Mouse (Mus musculus): ENCODE measurements around the gene Sirt6. TPM values are rescaled to one million over a fixed set of nuclear protein-coding genes. Genes with fewer than 3 reads are reported as not detected.
"Not testable (repeated sequence)": the region's sequence is repeated elsewhere in the genome, so short reads cannot be mapped to it uniquely, and the experiment has no call there.

Gene Sirt6
- 22.2 and 24.3 TPM in 2 replicates for total RNA-seq (2021)
- long read RNA-seq, experiment 1, transcript Sirt6-201 (8 exons, 1,891 nt): major isoform, 6 of 16 reads
- long read RNA-seq, experiment 1, partial matches to known transcripts: 4 of 16 reads
- long read RNA-seq, experiment 1, other reads (novel, unspliced or antisense): 6 of 16 reads
- long read RNA-seq, experiment 2, transcript Sirt6-201 (8 exons, 1,891 nt): major isoform, 5 of 14 reads
- long read RNA-seq, experiment 2, partial matches to known transcripts: 2 of 14 reads
- long read RNA-seq, experiment 2, other reads (novel, unspliced or antisense): 7 of 14 reads

GRCm38 (mm10) chr10:81626994-81627835 lies at the start of gene Sirt6:
Gene Sirt6, minus strand, starts transcription at chr10:81627797.
- peak; percentile 95 for DNase-seq

- DNase-seq: no peak
Measured at GRCm38 (mm10) chr10:81656174-81656573, 28.6 kb upstream of the Sirt6 start.

GRCm38 (mm10) chr10:81655178-81655577 lies 27.6 kb upstream of the Sirt6 start:
- DNase-seq: no peak

GRCm38 (mm10) chr10:81648803-81649775 lies 21.5 kb upstream of the Sirt6 start, which contains the start of gene Gm10778:
Gene Gm10778, plus strand, starts transcription at chr10:81649059.
- DNase-seq: peak; percentile 90

- peak; percentile 65 for DNase-seq
Measured at GRCm38 (mm10) chr10:81646015-81646555, 18.5 kb upstream of the Sirt6 start.

- DNase-seq: no peak
Measured at GRCm38 (mm10) chr10:81645391-81645790, 17.8 kb upstream of the Sirt6 start.

- no peak for DNase-seq
Measured at GRCm38 (mm10) chr10:81644716-81645115, 17.1 kb upstream of the Sirt6 start.

GRCm38 (mm10) chr10:81644162-81644561 lies 16.6 kb upstream of the Sirt6 start:
- DNase-seq: no peak

- DNase-seq: peak; percentile 98
Measured at GRCm38 (mm10) chr10:81643449-81644055, 16.0 kb upstream of the Sirt6 start.

GRCm38 (mm10) chr10:81642648-81643448 lies 15.3 kb upstream of the Sirt6 start:
- DNase-seq: no peak

GRCm38 (mm10) chr10:81641978-81642647 lies 14.5 kb upstream of the Sirt6 start:
- no peak for DNase-seq

- DNase-seq: no peak
Measured at GRCm38 (mm10) chr10:81641566-81641965, 14.0 kb upstream of the Sirt6 start.

GRCm38 (mm10) chr10:81640825-81641224 lies 13.2 kb upstream of the Sirt6 start:
- DNase-seq: not testable (repeated sequence)

GRCm38 (mm10) chr10:81638101-81638500 lies 10.5 kb upstream of the Sirt6 start:
- no peak for DNase-seq

GRCm38 (mm10) chr10:81636338-81636737 lies 8.7 kb upstream of the Sirt6 start:
- no peak for DNase-seq

GRCm38 (mm10) chr10:81633253-81634099 lies 5.9 kb upstream of the Sirt6 start:
- DNase-seq: peak; percentile 92

GRCm38 (mm10) chr10:81628390-81628789 lies 793 bp upstream of the Sirt6 start, which contains the start of gene Ankrd24:
Gene Ankrd24, plus strand, starts transcription at chr10:81628540.
- no peak for DNase-seq

GRCm38 (mm10) chr10:81627836-81628220 lies 231 bp upstream of the Sirt6 start:
- DNase-seq: peak; percentile 48

Data from adrenal gland, postnatal 14 days (tissue).